Mouse (Mus musculus): ENCODE data around the gene Cnot9. TPM values are rescaled to one million over a fixed set of nuclear protein-coding genes. Genes with fewer than 3 reads are reported as not detected.
"Not testable (repeated sequence)": the region's sequence is repeated elsewhere in the genome, so short reads cannot be mapped to it uniquely, and the experiment has no call there.

Cnot9 gene
- 63.2 and 66.1 TPM in 2 replicates for polyA plus RNA-seq (2014; fragmentation: Nextera tagmentation; extraction: Ambion mirVana)

- H3K36me3 ChIP-seq (ENCODE audit: control insufficient read depth, insufficient read depth, low read length), result no peaks in the 10 kb centered on the region
- no peaks in the 10 kb centered on the region for H3K27me3 ChIP-seq (replicated peaks; ENCODE audit: control insufficient read depth, insufficient read depth, low read length)
- WGBS, result under 1% methylated on average over 60 of the region's 64 CpGs
- peak within 1 kb of the TSS; percentile 87 for H3K27ac ChIP-seq (ENCODE audit: low read depth, low read length)
- peaks cover 25% of the 10 kb centered on the region for H3K4me1 ChIP-seq (ENCODE audit: control insufficient read depth, insufficient read depth, low read length)
- H3K9ac ChIP-seq (ENCODE audit: low read length), result peak within 1 kb of the TSS; percentile 93
- ATAC-seq (peak; percentile 100), DNase-seq (ENCODE audit: low spot score) (peak; percentile 99)
- peak within 1 kb of the TSS; percentile 92 for H3K4me3 ChIP-seq (ENCODE audit: low read depth, low read length)
- H3K9me3 ChIP-seq (replicated peaks; ENCODE audit: control insufficient read depth, low read length), result no peaks in the 10 kb centered on the region
- peak within 1 kb of the TSS; percentile 88 for H3K4me2 ChIP-seq (ENCODE audit: low read length)
Observed at GRCm38 (mm10) chr1:74505721-74506464, at the start of gene Cnot9. TSS of gene Cnot9 (plus strand) at chr1:74506058.

- Histone ChIP-seq H3K27ac (ENCODE audit: low read depth, low read length) (no peak overlapping the region), H3K9me3 (replicated peaks; ENCODE audit: control insufficient read depth, low read length) (no peaks in the 10 kb centered on the region), H3K4me2 (ENCODE audit: low read length) (no peak overlapping the region), H3K36me3 (ENCODE audit: control insufficient read depth, insufficient read depth, low read length) (peaks cover 63% of the 10 kb centered on the region), H3K4me3 (ENCODE audit: low read depth, low read length) (no peak overlapping the region), H3K27me3 (replicated peaks; ENCODE audit: control insufficient read depth, insufficient read depth, low read length) (no peaks in the 10 kb centered on the region), H3K4me1 (ENCODE audit: control insufficient read depth, insufficient read depth, low read length) (no peaks in the 10 kb centered on the region), H3K9ac (ENCODE audit: low read length) (no peak overlapping the region)
- DNase-seq (ENCODE audit: low spot score) (peak; percentile 58), ATAC-seq (no peak)
- 63% methylated on average over 2 of the region's 2 CpGs for WGBS
Observed at GRCm38 (mm10) chr1:74460273-74460672, 45.6 kb upstream of the Cnot9 start.

GRCm38 (mm10) chr1:74485792-74486191, 20.1 kb upstream of the Cnot9 start:
- Histone ChIP-seq H3K9me3 (replicated peaks; ENCODE audit: control insufficient read depth, low read length) (no peaks in the 10 kb centered on the region), H3K27me3 (replicated peaks; ENCODE audit: control insufficient read depth, insufficient read depth, low read length) (no peaks in the 10 kb centered on the region), H3K36me3 (ENCODE audit: control insufficient read depth, insufficient read depth, low read length) (peaks cover 79% of the 10 kb centered on the region), H3K4me3 (ENCODE audit: low read depth, low read length) (no peak overlapping the region), H3K4me1 (ENCODE audit: control insufficient read depth, insufficient read depth, low read length) (no peaks in the 10 kb centered on the region), H3K27ac (ENCODE audit: low read depth, low read length) (no peak overlapping the region), H3K4me2 (ENCODE audit: low read length) (no peak overlapping the region), H3K9ac (ENCODE audit: low read length) (no peak overlapping the region)
- ATAC-seq (no peak), DNase-seq (ENCODE audit: low spot score) (no peak)
- 98% methylated on average over 5 of the region's 5 CpGs for WGBS

GRCm38 (mm10) chr1:74501106-74501505, 4.8 kb upstream of the Cnot9 start:
- Histone ChIP-seq H3K9me3 (replicated peaks; ENCODE audit: control insufficient read depth, low read length) (no peaks in the 10 kb centered on the region), H3K4me3 (ENCODE audit: low read depth, low read length) (no peak overlapping the region), H3K4me1 (ENCODE audit: control insufficient read depth, insufficient read depth, low read length) (peaks cover 8% of the 10 kb centered on the region), H3K36me3 (ENCODE audit: control insufficient read depth, insufficient read depth, low read length) (peaks cover 10% of the 10 kb centered on the region; the same call in 1 of the 2 replicates), H3K27ac (ENCODE audit: low read depth, low read length) (no peak overlapping the region), H3K9ac (ENCODE audit: low read length) (no peak overlapping the region), H3K4me2 (ENCODE audit: low read length) (no peak overlapping the region), H3K27me3 (replicated peaks; ENCODE audit: control insufficient read depth, insufficient read depth, low read length) (no peaks in the 10 kb centered on the region)
- ATAC-seq (no peak), DNase-seq (ENCODE audit: low spot score) (no peak)
- 79% methylated on average over 1 of the region's 1 CpGs for WGBS

GRCm38 (mm10) chr1:74505393-74505720, 501 bp upstream of the Cnot9 start:
- H3K4me1 ChIP-seq (ENCODE audit: control insufficient read depth, insufficient read depth, low read length), result peaks cover 25% of the 10 kb centered on the region
- DNase-seq (ENCODE audit: low spot score) (no peak), ATAC-seq (no peak; the same call in 1 of the 2 replicates)
- no peaks in the 10 kb centered on the region for H3K36me3 ChIP-seq (ENCODE audit: control insufficient read depth, insufficient read depth, low read length)
- peak overlapping the region; percentile 59 for H3K27ac ChIP-seq (ENCODE audit: low read depth, low read length)
- H3K4me3 ChIP-seq (ENCODE audit: low read depth, low read length), result peak overlapping the region; percentile 92
- no peaks in the 10 kb centered on the region for H3K27me3 ChIP-seq (replicated peaks; ENCODE audit: control insufficient read depth, insufficient read depth, low read length)
- 2% methylated on average over 22 of the region's 22 CpGs for WGBS
- H3K9ac ChIP-seq (ENCODE audit: low read length), result peak overlapping the region; percentile 79
- H3K4me2 ChIP-seq (ENCODE audit: low read length), result peak overlapping the region; percentile 88
- H3K9me3 ChIP-seq (replicated peaks; ENCODE audit: control insufficient read depth, low read length), result no peaks in the 10 kb centered on the region

GRCm38 (mm10) chr1:74506471-74506881, 618 bp downstream of the Cnot9 start:
- Histone ChIP-seq H3K27me3 (replicated peaks; ENCODE audit: control insufficient read depth, insufficient read depth, low read length) (no peaks in the 10 kb centered on the region), H3K9me3 (replicated peaks; ENCODE audit: control insufficient read depth, low read length) (no peaks in the 10 kb centered on the region), H3K4me3 (ENCODE audit: low read depth, low read length) (peak overlapping the region; percentile 92), H3K27ac (ENCODE audit: low read depth, low read length) (peak overlapping the region; percentile 87), H3K4me1 (ENCODE audit: control insufficient read depth, insufficient read depth, low read length) (peaks cover 25% of the 10 kb centered on the region), H3K9ac (ENCODE audit: low read length) (peak overlapping the region; percentile 93), H3K36me3 (ENCODE audit: control insufficient read depth, insufficient read depth, low read length) (no peaks in the 10 kb centered on the region), H3K4me2 (ENCODE audit: low read length) (peak overlapping the region; percentile 78)
- DNase-seq (ENCODE audit: low spot score) (peak; percentile 62), ATAC-seq (no peak; the same call in 1 of the 2 replicates)
- 2% methylated on average over 33 of the region's 34 CpGs for WGBS

GRCm38 (mm10) chr1:74507780-74508179, 1.9 kb downstream of the Cnot9 start:
- Histone ChIP-seq H3K9ac (ENCODE audit: low read length) (peak overlapping the region; percentile 93; the same call in 1 of the 2 replicates), H3K4me2 (ENCODE audit: low read length) (peak overlapping the region; percentile 78), H3K9me3 (replicated peaks; ENCODE audit: control insufficient read depth, low read length) (no peaks in the 10 kb centered on the region), H3K27ac (ENCODE audit: low read depth, low read length) (no peak overlapping the region), H3K4me3 (ENCODE audit: low read depth, low read length) (peak overlapping the region; percentile 92; the same call in 1 of the 2 replicates), H3K36me3 (ENCODE audit: control insufficient read depth, insufficient read depth, low read length) (no peaks in the 10 kb centered on the region), H3K27me3 (replicated peaks; ENCODE audit: control insufficient read depth, insufficient read depth, low read length) (no peaks in the 10 kb centered on the region), H3K4me1 (ENCODE audit: control insufficient read depth, insufficient read depth, low read length) (peaks cover 25% of the 10 kb centered on the region)
- WGBS, result 94% methylated on average over 2 of the region's 2 CpGs
- ATAC-seq, result no peak
- DNase-seq (ENCODE audit: low spot score), result no peak

- Histone ChIP-seq H3K4me1 (ENCODE audit: control insufficient read depth, insufficient read depth, low read length) (peaks cover 17% of the 10 kb centered on the region), H3K4me2 (ENCODE audit: low read length) (no peak overlapping the region), H3K4me3 (ENCODE audit: low read depth, low read length) (no peak overlapping the region), H3K36me3 (ENCODE audit: control insufficient read depth, insufficient read depth, low read length) (no peaks in the 10 kb centered on the region; the same call in 1 of the 2 replicates), H3K9ac (ENCODE audit: low read length) (no peak overlapping the region), H3K27ac (ENCODE audit: low read depth, low read length) (no peak overlapping the region), H3K27me3 (replicated peaks; ENCODE audit: control insufficient read depth, insufficient read depth, low read length) (no peaks in the 10 kb centered on the region), H3K9me3 (replicated peaks; ENCODE audit: control insufficient read depth, low read length) (no peaks in the 10 kb centered on the region)
- DNase-seq (ENCODE audit: low spot score) (no peak), ATAC-seq (no peak)
- 97% methylated on average over 5 of the region's 5 CpGs for WGBS
Observed at GRCm38 (mm10) chr1:74511306-74511705, 5.4 kb downstream of the Cnot9 start.

- not testable (repeated sequence) for H3K36me3 ChIP-seq (ENCODE audit: control insufficient read depth, insufficient read depth, low read length); H3K27me3 ChIP-seq (replicated peaks; ENCODE audit: control insufficient read depth, insufficient read depth, low read length); H3K9me3 ChIP-seq (replicated peaks; ENCODE audit: control insufficient read depth, low read length); H3K4me2 ChIP-seq (ENCODE audit: low read length); H3K27ac ChIP-seq (ENCODE audit: low read depth, low read length); ATAC-seq; H3K9ac ChIP-seq (ENCODE audit: low read length); H3K4me3 ChIP-seq (ENCODE audit: low read depth, low read length); H3K4me1 ChIP-seq (ENCODE audit: control insufficient read depth, insufficient read depth, low read length); DNase-seq (ENCODE audit: low spot score)
- 88% methylated on average over 1 of the region's 1 CpGs for WGBS
Observed at GRCm38 (mm10) chr1:74512999-74513398, 7.1 kb downstream of the Cnot9 start.
